Mouse (Mus musculus) liver, embryonic 14.5 days (tissue): ENCODE data around the gene Sun1. TPM values are rescaled to one million over a fixed set of nuclear protein-coding genes. Genes with fewer than 3 reads are reported as not detected.

Source experiments
- ATAC-seq: fragments of 200-750 bp; cut with Nextera tagmentation; 2 replicates; pipeline ENCODE4 v1.8.0; 2017; ENCODE audit warnings: moderate number of reproducible peaks, mild to moderate bottlenecking, moderate library complexity; ENCODE audit not compliant: insufficient read depth
- DNase-seq, 3 experiments: peaks; one replicate each; pipeline ENCODE4 v3.0.0-alpha.2; 2012 to 2013; ENCODE audit warnings: low read depth in 3 of 3, low spot score in 3 of 3
- H3K27ac ChIP-seq: fragments of 300-500 bp; sonication (generic); 2 replicates; pipeline ENCODE4 v1.5.1; 2014; ENCODE audit warnings: moderate library complexity, mild to moderate bottlenecking, control low read depth, inconsistent platforms
- H3K27me3 ChIP-seq: fragments of 300-500 bp; sonication (generic); 2 replicates; pipeline ENCODE4 v1.6.1; 2014; ENCODE audit warnings: mild to moderate bottlenecking, low read length, moderate library complexity; ENCODE audit not compliant: control insufficient read depth, insufficient read depth
- H3K36me3 ChIP-seq: fragments of 300-500 bp; sonication (generic); replicated peaks from 2 replicates; pipeline ENCODE4 v1.6.1; 2014; ENCODE audit warnings: low read depth; ENCODE audit not compliant: control insufficient read depth, insufficient read depth
- H3K4me1 ChIP-seq, 2 experiments: fragments of 200-500 bp in 1 of 2; fragments of 300-500 bp in 1 of 2; sonication (generic) in 1 of 2; replicated peaks; 2 replicates each; pipeline ENCODE4 v1.6.1; 2012 to 2014; ENCODE audit warnings: antibody characterized with exemption in 1 of 2, inconsistent platforms in 1 of 2, low read length in 1 of 2; ENCODE audit not compliant: control insufficient read depth in 2 of 2, insufficient read depth in 2 of 2
- H3K4me2 ChIP-seq: fragments of 300-500 bp; sonication (generic); 2 replicates; pipeline ENCODE4 v1.6.1; 2014; ENCODE audit warnings: low read depth, mild to moderate bottlenecking, control low read depth, moderate library complexity
- H3K4me3 ChIP-seq, 2 experiments: fragments of 200-500 bp in 1 of 2; fragments of 300-500 bp in 1 of 2; sonication (generic) in 1 of 2; 2 replicates each; pipeline ENCODE4 v1.5.1; 2012 to 2014; ENCODE audit warnings: low read depth in 2 of 2, low read length in 2 of 2, mild to moderate bottlenecking in 2 of 2, control low read depth in 1 of 2, inconsistent platforms in 1 of 2, moderate library complexity in 1 of 2; ENCODE audit not compliant: insufficient read depth in 1 of 2
- H3K9ac ChIP-seq: fragments of 300-500 bp; sonication (generic); replicated peaks from 2 replicates; pipeline ENCODE4 v1.6.1; 2014; ENCODE audit warnings: mild to moderate bottlenecking, control low read depth, moderate library complexity
- H3K9me3 ChIP-seq: fragments of 300-500 bp; sonication (generic); 2 replicates; pipeline ENCODE4 v1.6.1; 2016; ENCODE audit warnings: low read length, mixed read lengths; ENCODE audit not compliant: control insufficient read depth
- CTCF ChIP-seq: IDR thresholded peaks from 2 replicates; pipeline ENCODE4 v1.5.1; 2016; ENCODE audit warnings: antibody characterized with exemption, low read depth, control low read depth
- EP300 ChIP-seq: IDR thresholded peaks from 2 replicates; pipeline ENCODE4 v1.6.1; 2016; ENCODE audit warnings: antibody characterized with exemption, low read depth
- WGBS: fragments of 180-500 bp; shearing (Covaris S2); extraction: QIAGEN DNeasy Blood & Tissue Kit; methylation state at CpG from one replicate; pipeline ENCODE4 v1.1.7; 2014; ENCODE audit not compliant: insufficient replicate concordance; 5-methylcytosine and 5-hydroxymethylcytosine counted together
- polyA plus RNA-seq, 2 experiments: library from polyadenylated mRNA; depleted of rRNA in 1 of 2; stranded (reverse) in 1 of 2; unstranded in 1 of 2; fragments of >200 nt; fragmentation: Nextera tagmentation in 1 of 2; extraction: Ambion mirVana in 1 of 2; gene quantifications; 2 replicates each; pipeline versions ENCODE4 v1.2.1 to v1.2.3; 2012 to 2014

The Sun1 gene
- polyA plus RNA-seq, 2 experiments: 17.9 to 19.9 TPM

DNA sequence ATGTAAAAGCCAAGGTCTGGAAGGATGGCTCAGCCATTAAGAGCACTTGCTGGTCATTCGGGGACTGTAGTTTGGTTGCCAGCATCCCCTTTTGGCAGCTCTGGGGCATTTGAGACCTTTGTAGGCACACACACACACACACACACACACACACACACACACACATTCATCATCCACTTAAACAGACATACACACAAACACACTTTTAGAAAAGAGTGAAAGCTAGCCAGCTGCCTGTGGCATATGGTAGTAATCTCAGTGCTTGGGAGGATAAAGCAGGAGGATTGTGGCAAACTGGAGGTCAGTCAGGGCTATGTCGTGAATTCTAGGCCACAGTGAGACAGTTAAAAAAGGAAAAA lies 822 bp upstream of the Sun1 start:
- WGBS: 27% methylated on average over 2 of the region's 2 CpGs
- no peak for ATAC-seq

DNA sequence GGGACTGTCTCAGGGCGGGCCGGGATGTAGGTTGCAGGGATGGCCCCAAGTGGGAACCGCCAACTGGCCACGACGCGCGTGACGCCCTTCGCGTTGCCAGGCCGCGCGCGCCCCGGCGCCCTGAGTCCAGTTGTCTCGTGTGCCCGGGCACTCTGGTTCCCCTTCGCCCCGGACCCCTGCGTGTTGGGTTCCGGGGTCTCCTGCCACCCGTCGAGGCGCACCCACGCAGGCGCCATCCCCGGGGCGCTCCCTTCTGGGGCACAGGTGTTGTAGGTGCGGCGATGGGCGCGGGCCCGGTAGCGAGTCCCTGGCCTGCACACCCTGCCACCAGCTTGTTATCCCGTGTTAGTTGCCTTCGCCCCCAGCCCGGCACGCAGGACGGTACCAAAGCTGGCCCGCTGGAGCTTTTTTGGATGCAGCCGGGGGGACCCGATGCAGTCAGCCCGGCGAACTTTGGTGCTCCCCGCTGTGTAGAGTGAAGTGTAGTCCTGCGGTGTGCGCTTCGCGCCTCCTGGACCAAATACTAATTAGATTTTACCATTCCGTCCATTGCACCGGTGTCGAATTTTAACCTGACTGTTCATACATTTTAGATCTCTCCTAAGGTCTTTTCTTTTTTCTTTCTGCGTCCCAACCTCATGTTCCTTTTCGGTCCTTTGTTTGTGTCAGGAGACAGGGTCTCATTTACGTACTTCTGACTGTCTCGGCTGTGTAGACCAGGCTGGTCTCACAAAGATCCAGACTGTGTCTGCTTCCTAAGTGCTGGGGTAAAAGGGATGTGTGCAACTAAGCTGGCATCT lies 533 bp downstream of the Sun1 start:
- Histone ChIP-seq H3K4me3 (peak overlapping the region; percentile 78 to 90), H3K36me3 (no peaks in the 10 kb centered on the region; the same call in 1 of the 2 replicates), H3K4me2 (peak overlapping the region; percentile 89), H3K27ac (peak overlapping the region; percentile 55), H3K4me1 (peaks cover 50 to 67% of the 10 kb centered on the region in 2 experiments), H3K9ac (peak overlapping the region; percentile 92), H3K9me3 (no peaks in the 10 kb centered on the region), H3K27me3 (no peaks in the 10 kb centered on the region)
- TF ChIP-seq CTCF (no peak), EP300 (no peak)
- no peak for DNase-seq
- ATAC-seq: peak; percentile 19; the same call in 1 of the 2 replicates
- 2% methylated on average over 57 of the region's 57 CpGs for WGBS

More for the DNA sequence above, 822 bp upstream of the Sun1 start:
- Histone ChIP-seq H3K36me3 (no peaks in the 10 kb centered on the region; the same call in 1 of the 2 replicates), H3K9ac (peak overlapping the region; percentile 78), H3K9me3 (no peaks in the 10 kb centered on the region), H3K27ac (peak overlapping the region; percentile 82), H3K4me3 (peak overlapping the region; percentile 74 to 90), H3K4me1 (peaks cover 60 to 72% of the 10 kb centered on the region in 2 experiments), H3K27me3 (no peaks in the 10 kb centered on the region), H3K4me2 (peak overlapping the region; percentile 98)
- no peak for DNase-seq
- TF ChIP-seq EP300: no peak; the same call in 1 of the 2 replicates
- no peak for TF ChIP-seq CTCF

GRCm38 (mm10) chr5:139202127-139202526 lies 1.7 kb downstream of the Sun1 start:
- 54% methylated on average over 11 of the region's 11 CpGs for WGBS
- no peak overlapping the region; the same call in 1 of the 2 replicates for H3K27ac ChIP-seq

DNA sequence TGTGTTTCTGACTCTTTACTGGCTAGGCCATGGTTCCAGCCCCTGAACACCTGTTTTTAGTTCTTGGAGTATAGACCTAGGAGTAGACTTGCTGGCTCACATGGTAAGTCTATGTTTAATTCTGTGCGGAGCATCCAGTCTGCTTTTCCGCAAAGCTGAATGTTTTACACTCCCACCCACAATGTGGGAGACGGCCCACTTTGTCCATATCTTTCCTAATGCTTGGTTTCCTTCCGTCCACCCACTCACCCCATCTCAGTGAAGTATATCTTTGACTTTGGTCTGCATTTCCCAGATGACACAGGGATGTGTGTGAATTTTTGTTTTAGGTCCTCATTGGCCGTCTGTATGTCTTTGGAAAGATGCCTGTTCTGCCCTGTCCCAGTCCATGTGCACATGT lies 2.9 kb downstream of the Sun1 start:
- Histone ChIP-seq H3K36me3 (no peaks in the 10 kb centered on the region; the same call in none of the 2 replicates), H3K4me2 (peak overlapping the region; percentile 20; the same call in 1 of the 2 replicates), H3K9me3 (no peaks in the 10 kb centered on the region), H3K27ac (no peak overlapping the region), H3K4me1 (peaks cover 28 to 57% of the 10 kb centered on the region in 2 experiments), H3K9ac (no peak overlapping the region), H3K27me3 (no peaks in the 10 kb centered on the region), H3K4me3 (no peak overlapping the region)
- ATAC-seq (no peak), DNase-seq (no peak)
- TF ChIP-seq EP300: no peak
- no peak for TF ChIP-seq CTCF
- WGBS: 73% methylated on average over 5 of the region's 5 CpGs

More at GRCm38 (mm10) chr5:139202127-139202526, 1.7 kb downstream of the Sun1 start:
- H3K4me3 ChIP-seq: peak overlapping the region; percentile 78 to 90
- TF ChIP-seq EP300 (no peak), CTCF (no peak)
- H3K4me1 ChIP-seq: peaks cover 39 to 65% of the 10 kb centered on the region in 2 experiments
- no peak for ATAC-seq
- H3K27me3 ChIP-seq: no peaks in the 10 kb centered on the region
- H3K9ac ChIP-seq: peak overlapping the region; percentile 92
- DNase-seq: no peak
- H3K36me3 ChIP-seq: no peaks in the 10 kb centered on the region; the same call in 1 of the 2 replicates
- no peaks in the 10 kb centered on the region for H3K9me3 ChIP-seq
- peak overlapping the region; percentile 89 for H3K4me2 ChIP-seq

DNA sequence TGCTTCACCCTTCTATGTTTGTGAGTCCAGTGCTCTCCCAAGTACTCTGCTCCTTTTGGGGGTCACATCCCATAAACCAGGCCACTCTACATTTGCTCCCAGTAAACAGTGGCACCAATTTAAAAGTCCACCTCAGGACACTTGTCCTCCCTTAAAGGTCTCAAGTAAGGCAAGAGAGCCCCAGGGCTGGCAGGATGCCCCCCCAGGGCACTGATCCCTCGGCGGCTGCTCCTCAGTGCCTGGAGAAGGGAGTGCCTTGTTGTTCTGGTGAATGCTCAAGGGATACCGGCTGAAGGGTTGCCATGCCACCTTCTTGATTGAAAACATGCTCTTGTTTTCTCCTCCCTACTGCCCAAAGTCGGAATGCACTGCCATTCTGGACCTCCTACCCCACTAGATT lies 5.6 kb downstream of the Sun1 start:
- Histone ChIP-seq H3K27ac (no peak overlapping the region), H3K4me2 (no peak overlapping the region), H3K4me3 (no peak overlapping the region), H3K36me3 (peaks cover 12% of the 10 kb centered on the region), H3K4me1 (peaks cover 13 to 46% of the 10 kb centered on the region in 2 experiments), H3K9ac (no peak overlapping the region), H3K9me3 (no peaks in the 10 kb centered on the region), H3K27me3 (no peaks in the 10 kb centered on the region)
- TF ChIP-seq CTCF (no peak), EP300 (no peak)
- no peak for DNase-seq
- WGBS: 70% methylated on average over 4 of the region's 4 CpGs
- ATAC-seq: no peak
